Mouse (Mus musculus) limb, embryonic 15.5 days (tissue): ENCODE results near the gene Abhd4. TPM values are rescaled to one million over a fixed set of nuclear protein-coding genes. Genes with fewer than 3 reads are reported as not detected.

Source experiments
- ATAC-seq: fragments of 200-750 bp; cut with Nextera tagmentation; 2 replicates; pipeline ENCODE4 v1.8.0; 2017; ENCODE audit warnings: low read depth, moderate TSS enrichment; ENCODE audit not compliant: insufficient number of reproducible peaks, low FRiP score, low TSS enrichment
- H3K27ac ChIP-seq: fragments of 300-500 bp; sonication (generic); 2 replicates; pipeline ENCODE4 v1.5.1; 2015; ENCODE audit warnings: moderate library complexity, mild to moderate bottlenecking, inconsistent platforms
- H3K27me3 ChIP-seq: fragments of 300-500 bp; sonication (generic); 2 replicates; pipeline ENCODE4 v1.6.1; 2015; ENCODE audit warnings: inconsistent platforms
- H3K36me3 ChIP-seq: fragments of 300-500 bp; sonication (generic); 2 replicates; pipeline ENCODE4 v1.6.1; 2015; ENCODE audit warnings: inconsistent platforms
- H3K4me1 ChIP-seq: fragments of 300-500 bp; sonication (generic); 2 replicates; pipeline ENCODE4 v1.6.1; 2015; ENCODE audit warnings: inconsistent platforms
- H3K4me2 ChIP-seq: fragments of 300-500 bp; sonication (generic); 2 replicates; pipeline ENCODE4 v1.6.1; 2015; ENCODE audit warnings: mild to moderate bottlenecking, inconsistent platforms
- H3K4me3 ChIP-seq: fragments of 300-500 bp; sonication (generic); 2 replicates; pipeline ENCODE4 v1.5.1; 2015; ENCODE audit warnings: mild to moderate bottlenecking, inconsistent platforms
- H3K9ac ChIP-seq: fragments of 300-500 bp; sonication (generic); 2 replicates; pipeline ENCODE4 v1.6.1; 2015; ENCODE audit warnings: inconsistent platforms
- H3K9me3 ChIP-seq: fragments of 300-500 bp; sonication (generic); 2 replicates; pipeline ENCODE4 v1.6.1; 2016; ENCODE audit warnings: inconsistent platforms
- WGBS: fragments of 180-500 bp; shearing (Covaris S2); methylation state at CpG from one replicate; pipeline ENCODE4 v1.1.7; 2015; 5-methylcytosine and 5-hydroxymethylcytosine counted together
- polyA plus RNA-seq: library from polyadenylated mRNA; unstranded; fragments of >200 nt; fragmentation: Nextera tagmentation; extraction: Ambion mirVana; gene quantifications from 2 replicates; pipeline ENCODE4 v1.2.1, GENCODE M21; 2015

The Abhd4 gene
- polyA plus RNA-seq, 1 experiment from 2014 or later: 56.4 TPM

DNA sequence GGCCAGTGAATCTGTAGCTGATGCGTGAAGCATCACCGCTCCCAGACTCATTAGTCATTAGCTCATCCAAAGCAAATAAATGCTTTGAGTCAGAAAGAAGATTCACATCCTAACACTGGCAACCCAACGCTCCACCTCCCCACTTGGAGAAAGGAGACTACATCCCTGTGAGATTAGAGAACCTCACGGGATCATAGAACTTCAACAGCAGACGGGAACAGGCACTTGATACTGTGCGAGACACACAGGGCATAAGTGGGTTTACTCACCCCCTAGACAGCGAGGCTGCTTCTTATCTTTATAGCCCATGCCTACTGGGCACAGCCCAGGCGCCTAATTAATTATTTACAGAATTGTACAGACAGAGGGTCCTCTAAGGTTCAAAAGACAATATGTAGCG, 21.8 kb upstream of the Abhd4 start:
- 65% methylated on average over 9 of the region's 9 CpGs for WGBS
- H3K9ac ChIP-seq: no peak overlapping the region

DNA sequence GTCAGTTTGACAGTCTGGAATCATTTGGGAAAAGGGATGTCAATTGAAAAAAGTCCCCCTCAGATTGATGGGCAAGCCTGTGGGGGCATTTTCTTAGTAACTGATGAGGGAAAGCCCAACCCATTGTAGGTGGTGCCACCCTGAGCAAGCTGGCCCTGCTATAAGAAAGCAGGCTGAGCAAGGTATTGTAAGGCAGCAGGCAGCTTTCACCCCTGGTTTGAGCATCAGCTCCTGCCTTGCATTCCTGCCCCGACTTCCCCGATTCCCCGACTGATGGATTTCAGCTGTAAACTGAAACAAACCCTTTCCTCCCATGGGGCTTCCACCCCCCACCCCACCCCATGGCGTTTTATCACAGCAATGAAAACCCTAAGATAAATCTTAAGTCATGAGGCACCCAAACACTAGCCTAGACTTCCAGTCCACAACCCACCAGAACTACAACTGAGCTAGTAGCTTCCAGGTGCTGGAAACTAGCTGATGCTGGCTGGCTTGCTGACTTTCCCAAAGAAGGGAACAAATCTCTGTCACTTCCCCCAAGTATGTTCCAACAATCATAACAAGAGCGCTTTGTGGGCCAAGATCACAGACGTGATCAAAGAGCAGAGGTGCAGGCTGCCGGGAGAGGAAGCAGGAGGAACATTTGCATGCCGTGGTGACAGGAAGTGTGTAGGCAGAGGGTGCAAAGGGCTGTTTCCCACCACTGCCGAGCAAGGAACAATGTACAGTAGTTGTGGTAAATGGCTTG, 21.0 kb upstream of the Abhd4 start:
- H3K4me3 ChIP-seq: no peak overlapping the region
- peaks cover 33% of the 10 kb centered on the region for H3K4me1 ChIP-seq
- WGBS: 12% methylated on average over 9 of the region's 9 CpGs
- ATAC-seq: peak; percentile 59; the same call in 1 of the 2 replicates
- no peaks in the 10 kb centered on the region for H3K27me3 ChIP-seq
- H3K4me2 ChIP-seq: no peak overlapping the region
- H3K36me3 ChIP-seq: peaks cover 21% of the 10 kb centered on the region; the same call in 1 of the 2 replicates
- peak overlapping the region; percentile 76 for H3K27ac ChIP-seq
- no peaks in the 10 kb centered on the region for H3K9me3 ChIP-seq
- no peak overlapping the region for H3K9ac ChIP-seq

More for the DNA sequence above, 21.8 kb upstream of the Abhd4 start:
- ATAC-seq: no peak
- Histone ChIP-seq H3K4me2 (no peak overlapping the region), H3K4me3 (no peak overlapping the region), H3K4me1 (peaks cover 39% of the 10 kb centered on the region), H3K27ac (no peak overlapping the region), H3K36me3 (peaks cover 20% of the 10 kb centered on the region; the same call in 1 of the 2 replicates), H3K9me3 (no peaks in the 10 kb centered on the region), H3K27me3 (no peaks in the 10 kb centered on the region)

DNA sequence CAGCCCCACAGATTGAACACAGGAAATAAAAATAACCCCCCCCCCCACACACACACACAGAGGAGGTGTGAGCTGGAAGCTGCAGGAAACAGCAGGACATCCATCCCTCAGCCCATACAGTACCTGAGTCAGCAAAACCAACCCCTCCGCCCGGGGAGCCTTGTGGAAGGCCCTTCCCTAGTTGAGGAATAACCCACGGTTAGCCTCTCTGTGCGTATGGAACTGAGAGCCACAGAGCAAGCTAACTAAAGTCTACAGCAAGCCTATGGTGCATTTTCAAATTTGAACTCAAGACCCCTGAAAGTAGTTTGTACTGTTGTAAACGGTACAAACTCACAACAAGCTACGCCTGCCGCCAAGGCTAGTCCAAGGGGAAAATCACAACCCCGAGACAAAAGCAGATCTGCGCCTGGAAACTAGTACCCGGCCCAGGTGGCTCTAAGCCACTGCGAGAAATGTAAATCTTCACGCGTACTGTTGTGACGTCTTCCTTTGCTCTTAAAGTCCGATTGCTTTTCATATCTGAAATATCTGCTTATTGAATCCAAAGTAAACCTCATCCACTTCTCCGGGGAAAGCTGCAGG, 20.3 kb upstream of the Abhd4 start:
- no peak; the same call in 1 of the 2 replicates for ATAC-seq

DNA sequence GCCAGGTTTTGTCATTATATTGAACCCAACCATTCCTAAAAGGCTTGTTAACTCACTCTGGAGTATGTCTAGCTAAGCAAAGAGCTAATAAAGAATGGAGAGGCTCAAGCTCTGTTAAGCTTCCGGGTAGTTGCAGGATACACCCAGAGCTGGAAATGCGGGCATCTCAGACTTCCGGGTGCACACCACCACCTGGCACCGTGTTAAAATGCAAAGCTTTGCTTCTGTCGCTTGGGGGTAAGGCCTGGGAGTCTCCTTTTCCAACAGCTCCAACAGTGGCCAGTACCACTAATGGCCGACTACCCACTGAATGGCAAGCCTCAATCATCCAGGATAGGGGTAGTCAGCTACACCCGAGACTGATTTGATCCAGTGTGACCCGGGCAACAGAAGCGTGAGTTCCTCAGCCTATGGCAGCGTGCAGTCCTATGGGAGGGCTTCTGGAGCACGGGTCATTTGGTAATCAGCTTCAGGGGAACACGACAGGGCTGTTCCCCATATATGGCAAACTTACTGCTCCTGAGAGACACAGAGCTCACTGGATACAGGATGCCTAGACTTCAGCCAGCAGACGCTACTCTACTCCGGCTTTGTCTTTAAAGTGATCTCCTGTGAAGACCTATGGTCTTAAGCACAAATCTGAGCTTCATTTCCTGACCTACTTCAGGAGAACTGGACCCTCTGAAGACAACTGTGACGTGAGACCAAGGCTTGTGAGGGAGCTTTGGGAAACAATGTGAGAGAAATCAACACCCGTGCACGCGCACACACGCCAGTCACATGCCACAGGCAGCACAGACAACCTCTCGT, 19.6 kb upstream of the Abhd4 start:
- ATAC-seq: no peak
- Histone ChIP-seq H3K4me3 (no peak overlapping the region), H3K36me3 (peaks cover 24% of the 10 kb centered on the region), H3K9ac (no peak overlapping the region), H3K4me1 (peaks cover 19% of the 10 kb centered on the region), H3K27me3 (no peaks in the 10 kb centered on the region), H3K4me2 (no peak overlapping the region), H3K27ac (peak overlapping the region; percentile 76), H3K9me3 (no peaks in the 10 kb centered on the region)
- 67% methylated on average over 20 of the region's 20 CpGs for whole genome bisulfite sequencing

More for the DNA sequence above, 20.3 kb upstream of the Abhd4 start:
- Histone ChIP-seq H3K9me3 (no peaks in the 10 kb centered on the region), H3K36me3 (peaks cover 24% of the 10 kb centered on the region), H3K4me3 (no peak overlapping the region), H3K27me3 (no peaks in the 10 kb centered on the region), H3K27ac (peak overlapping the region; percentile 76), H3K4me1 (peaks cover 26% of the 10 kb centered on the region), H3K9ac (no peak overlapping the region), H3K4me2 (no peak overlapping the region)
- WGBS: 60% methylated on average over 16 of the region's 16 CpGs

DNA sequence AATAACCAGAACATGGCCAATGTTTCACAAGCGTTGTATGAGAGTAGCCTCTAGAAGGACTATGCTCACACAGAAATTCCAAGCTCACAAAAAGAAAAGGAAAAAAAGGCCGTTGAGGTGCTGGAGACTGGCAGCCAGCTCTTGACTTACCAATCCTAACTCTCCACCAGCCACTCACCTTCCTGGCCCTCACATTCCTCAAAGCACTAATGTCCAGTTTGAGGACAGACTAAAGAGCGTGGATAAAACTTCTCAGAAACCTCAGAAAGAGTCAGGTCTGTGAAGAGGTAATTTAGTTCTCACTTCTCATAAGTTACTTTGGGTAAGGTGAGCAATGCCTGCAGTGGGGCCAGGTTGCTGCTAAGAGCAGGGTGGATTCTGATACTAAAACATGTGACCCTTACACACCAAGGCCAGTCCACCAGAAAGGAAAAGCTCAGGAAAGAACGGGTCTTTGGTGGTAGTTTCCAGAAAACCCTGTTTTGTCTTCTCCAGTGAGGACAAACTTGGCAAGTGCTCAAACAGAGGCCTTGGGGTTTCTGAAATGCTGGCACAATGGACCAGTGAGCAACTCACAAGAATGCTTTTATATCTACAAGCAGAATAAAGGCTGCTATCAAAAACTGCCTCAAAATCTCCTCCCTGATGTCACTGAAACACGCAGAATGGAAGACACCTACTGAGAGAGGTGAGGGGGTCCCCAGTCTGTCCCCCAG, 18.0 kb upstream of the Abhd4 start:
- Histone ChIP-seq H3K9me3 (no peaks in the 10 kb centered on the region), H3K27ac (no peak overlapping the region)

DNA sequence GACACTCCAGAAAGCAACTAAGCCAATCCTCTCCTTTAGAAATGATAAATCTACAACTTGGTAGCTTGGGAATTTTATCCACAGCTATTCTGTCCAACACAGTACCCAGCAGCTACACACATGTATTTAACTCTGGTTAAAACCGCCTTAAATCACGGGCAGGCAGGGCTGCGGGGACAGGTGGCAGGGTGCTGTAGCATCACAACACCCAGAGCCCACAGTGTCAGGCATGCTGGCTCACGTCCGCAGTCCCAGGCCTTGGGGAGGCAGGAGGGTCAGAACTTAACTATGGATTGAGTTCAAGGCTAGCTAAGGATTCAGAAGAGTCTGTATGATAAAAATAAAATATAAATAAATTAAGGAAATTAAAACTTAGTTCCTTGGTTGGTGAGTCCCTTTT, 17.1 kb upstream of the Abhd4 start:
- H3K27ac ChIP-seq: no peak overlapping the region
- ATAC-seq: no peak
- no peak overlapping the region for H3K4me3 ChIP-seq
- H3K4me2 ChIP-seq: no peak overlapping the region
- no peaks in the 10 kb centered on the region for H3K27me3 ChIP-seq
- peaks cover 45% of the 10 kb centered on the region for H3K36me3 ChIP-seq
- no peaks in the 10 kb centered on the region for H3K9me3 ChIP-seq
- peaks cover 19% of the 10 kb centered on the region for H3K4me1 ChIP-seq
- no peak overlapping the region for H3K9ac ChIP-seq
- 82% methylated on average over 5 of the region's 5 CpGs for WGBS

More for the DNA sequence above, 18.0 kb upstream of the Abhd4 start:
- no peak overlapping the region for H3K4me2 ChIP-seq
- H3K4me1 ChIP-seq: peaks cover 19% of the 10 kb centered on the region
- peaks cover 36% of the 10 kb centered on the region for H3K36me3 ChIP-seq
- 90% methylated on average over 5 of the region's 5 CpGs for WGBS
- no peaks in the 10 kb centered on the region for H3K27me3 ChIP-seq
- no peak for ATAC-seq
- no peak overlapping the region for H3K4me3 ChIP-seq
- H3K9ac ChIP-seq: no peak overlapping the region

DNA sequence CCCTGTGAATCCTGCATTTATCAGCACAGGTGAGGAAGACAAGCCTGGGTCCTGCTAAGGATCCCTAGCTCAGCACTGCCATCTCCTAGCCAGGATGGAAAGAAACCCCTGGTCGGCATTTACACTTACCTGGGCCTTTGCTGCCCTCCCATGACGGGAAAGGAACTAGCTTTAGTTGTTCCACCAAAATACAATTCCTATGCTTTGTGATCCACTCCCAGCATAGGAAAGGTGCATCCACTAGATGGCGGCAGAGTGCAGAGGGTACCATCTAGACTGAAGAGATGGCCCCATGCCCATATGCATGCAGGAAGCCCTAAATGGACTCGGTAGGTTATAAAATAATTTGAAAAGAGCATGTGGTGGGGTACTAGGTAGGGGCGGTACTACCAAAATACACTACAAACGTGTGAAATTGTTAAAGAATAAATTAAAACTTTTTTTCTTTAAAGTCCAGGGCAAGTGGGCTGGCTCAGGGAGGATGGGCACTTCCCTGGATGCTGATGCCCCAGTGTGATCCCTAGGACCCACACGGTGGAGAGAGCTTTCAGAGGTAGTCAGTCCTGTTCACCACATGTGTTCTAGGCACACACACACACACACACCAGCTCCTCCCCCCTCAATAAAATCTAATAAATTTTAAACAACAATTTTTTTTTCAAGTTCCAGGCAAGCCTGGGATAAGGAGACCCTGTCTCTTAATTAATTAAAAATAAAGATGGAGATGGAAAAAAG, 14.8 kb upstream of the Abhd4 start:
- Histone ChIP-seq H3K4me3 (no peak overlapping the region), H3K27me3 (no peaks in the 10 kb centered on the region), H3K4me2 (no peak overlapping the region), H3K36me3 (peaks cover 64% of the 10 kb centered on the region), H3K9me3 (no peaks in the 10 kb centered on the region), H3K27ac (no peak overlapping the region), H3K4me1 (0 out of 2 replicates have a peak, but pooled peaks cover 4% of the 10 kb centered on the region), H3K9ac (no peak overlapping the region)
- ATAC-seq: no peak
- WGBS: 14% methylated on average over 7 of the region's 7 CpGs

DNA sequence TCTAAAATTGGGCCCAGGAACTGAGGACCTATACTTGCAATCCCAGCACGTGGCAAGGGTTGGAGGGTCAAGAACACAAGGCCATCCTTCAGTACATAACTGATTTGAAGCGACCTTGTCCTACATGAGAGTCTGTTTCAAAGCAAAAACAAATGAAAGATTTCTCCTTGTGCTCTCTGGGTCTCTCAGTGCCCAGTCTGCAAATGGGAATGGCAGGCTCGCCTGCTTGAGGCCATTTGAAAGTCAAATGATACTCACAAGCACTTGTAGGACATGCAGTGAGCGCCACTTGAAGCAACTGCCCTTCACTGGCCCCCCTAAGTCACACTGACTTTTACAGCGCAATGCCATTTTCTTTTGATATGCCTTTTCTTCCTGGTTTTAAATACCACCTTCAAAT, 13.4 kb upstream of the Abhd4 start:
- WGBS: 87% methylated on average over 5 of the region's 5 CpGs
- ATAC-seq: no peak
- no peak overlapping the region for H3K4me2 ChIP-seq
- H3K9me3 ChIP-seq: no peaks in the 10 kb centered on the region
- no peaks in the 10 kb centered on the region for H3K27me3 ChIP-seq
- no peaks in the 10 kb centered on the region for H3K4me1 ChIP-seq
- H3K4me3 ChIP-seq: no peak overlapping the region
- H3K36me3 ChIP-seq: peaks cover 58% of the 10 kb centered on the region
- no peak overlapping the region for H3K9ac ChIP-seq
- H3K27ac ChIP-seq: no peak overlapping the region

GRCm38 (mm10) chr14:54244183-54244582, 9.8 kb upstream of the Abhd4 start:
- no peak for ATAC-seq
- Histone ChIP-seq H3K9ac (no peak overlapping the region), H3K4me2 (no peak overlapping the region), H3K27ac (no peak overlapping the region), H3K27me3 (no peaks in the 10 kb centered on the region), H3K9me3 (no peaks in the 10 kb centered on the region), H3K4me3 (no peak overlapping the region), H3K4me1 (no peaks in the 10 kb centered on the region), H3K36me3 (peaks cover 60% of the 10 kb centered on the region)
- WGBS: 38% methylated on average over 3 of the region's 3 CpGs

DNA sequence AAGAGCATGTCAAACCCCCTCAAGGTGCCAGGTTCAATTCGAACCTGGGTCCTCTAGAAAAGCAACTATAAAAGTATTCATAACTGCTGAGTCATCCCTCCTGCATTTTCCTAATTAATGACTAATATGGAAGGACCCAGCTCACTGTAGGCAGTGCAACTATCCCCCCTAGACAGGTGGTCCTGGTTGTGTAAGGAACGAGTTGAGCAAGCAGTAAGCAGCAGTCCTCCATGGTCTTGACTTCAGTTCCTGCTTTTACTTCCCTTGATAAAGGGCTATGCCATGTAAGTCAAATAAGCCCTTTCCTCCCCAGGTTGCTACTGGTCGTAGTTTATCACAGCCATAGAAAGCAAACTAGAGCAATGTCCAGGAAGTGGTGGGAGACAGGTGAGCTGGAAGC, 7.8 kb upstream of the Abhd4 start:
- H3K4me3 ChIP-seq: no peak overlapping the region
- H3K9ac ChIP-seq: no peak overlapping the region
- H3K9me3 ChIP-seq: no peaks in the 10 kb centered on the region
- no peaks in the 10 kb centered on the region for H3K27me3 ChIP-seq
- H3K36me3 ChIP-seq: peaks cover 45% of the 10 kb centered on the region
- no peak overlapping the region for H3K27ac ChIP-seq
- 90% methylated on average over 3 of the region's 3 CpGs for WGBS
- H3K4me1 ChIP-seq: peaks cover 13% of the 10 kb centered on the region
- no peak for ATAC-seq
- H3K4me2 ChIP-seq: no peak overlapping the region

GRCm38 (mm10) chr14:54249326-54249725, 4.7 kb upstream of the Abhd4 start:
- no peak for ATAC-seq
- H3K4me3 ChIP-seq: no peak overlapping the region
- no peak overlapping the region for H3K4me2 ChIP-seq
- no peaks in the 10 kb centered on the region for H3K9me3 ChIP-seq
- H3K36me3 ChIP-seq: peaks cover 19% of the 10 kb centered on the region; the same call in 1 of the 2 replicates
- H3K27ac ChIP-seq: no peak overlapping the region
- H3K4me1 ChIP-seq: peaks cover 26% of the 10 kb centered on the region
- H3K27me3 ChIP-seq: no peaks in the 10 kb centered on the region
- H3K9ac ChIP-seq: no peak overlapping the region
- 63% methylated on average over 9 of the region's 9 CpGs for WGBS
